Mouse (Mus musculus): ENCODE data around the gene Stambp.

The Stambp gene

GRCm38 (mm10) chr6:83501524-83502310 is 70.8 kb downstream of the Stambp start:
- DNase-seq, result no peak

DNA sequence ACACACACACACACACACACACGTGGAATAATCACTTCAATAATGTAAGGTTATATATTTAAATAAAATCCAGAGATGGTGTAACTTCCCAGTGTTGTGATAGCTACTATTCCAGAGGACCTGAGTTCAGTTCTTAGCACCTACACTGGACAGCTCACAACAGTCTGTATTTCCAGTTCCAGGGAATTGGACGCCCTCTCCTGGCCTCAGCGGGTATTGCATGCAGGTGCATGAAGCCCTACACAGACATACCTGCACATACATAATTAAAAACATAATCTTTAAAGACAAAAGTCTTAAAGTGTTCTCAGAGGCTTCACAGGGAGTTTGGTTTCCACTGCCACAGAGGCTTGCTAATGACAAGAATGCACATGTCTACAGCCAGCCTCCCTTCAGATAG is 72.1 kb downstream of the Stambp start:
- no peak for DNase-seq

DNA sequence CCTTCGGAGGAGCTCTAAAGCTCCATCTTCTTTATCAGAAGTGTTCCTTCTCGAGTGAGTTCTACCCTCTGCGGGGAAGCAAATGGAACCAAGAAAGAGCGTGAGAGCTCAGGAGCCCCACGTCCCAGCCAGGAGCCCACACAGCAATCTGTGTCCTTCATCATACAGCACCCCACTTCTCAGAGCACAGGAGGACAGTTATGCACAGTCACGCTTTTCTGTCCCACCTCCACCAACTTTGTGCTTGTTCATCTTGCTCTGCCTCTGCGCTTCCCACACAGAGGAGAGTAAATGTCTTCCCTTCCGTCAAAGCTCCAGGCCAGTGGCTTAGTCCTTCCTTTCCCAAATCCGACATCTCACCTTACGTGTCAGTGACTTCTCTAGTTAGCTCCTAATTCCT is 73.5 kb downstream of the Stambp start:
- no peak for DNase-seq

DNA sequence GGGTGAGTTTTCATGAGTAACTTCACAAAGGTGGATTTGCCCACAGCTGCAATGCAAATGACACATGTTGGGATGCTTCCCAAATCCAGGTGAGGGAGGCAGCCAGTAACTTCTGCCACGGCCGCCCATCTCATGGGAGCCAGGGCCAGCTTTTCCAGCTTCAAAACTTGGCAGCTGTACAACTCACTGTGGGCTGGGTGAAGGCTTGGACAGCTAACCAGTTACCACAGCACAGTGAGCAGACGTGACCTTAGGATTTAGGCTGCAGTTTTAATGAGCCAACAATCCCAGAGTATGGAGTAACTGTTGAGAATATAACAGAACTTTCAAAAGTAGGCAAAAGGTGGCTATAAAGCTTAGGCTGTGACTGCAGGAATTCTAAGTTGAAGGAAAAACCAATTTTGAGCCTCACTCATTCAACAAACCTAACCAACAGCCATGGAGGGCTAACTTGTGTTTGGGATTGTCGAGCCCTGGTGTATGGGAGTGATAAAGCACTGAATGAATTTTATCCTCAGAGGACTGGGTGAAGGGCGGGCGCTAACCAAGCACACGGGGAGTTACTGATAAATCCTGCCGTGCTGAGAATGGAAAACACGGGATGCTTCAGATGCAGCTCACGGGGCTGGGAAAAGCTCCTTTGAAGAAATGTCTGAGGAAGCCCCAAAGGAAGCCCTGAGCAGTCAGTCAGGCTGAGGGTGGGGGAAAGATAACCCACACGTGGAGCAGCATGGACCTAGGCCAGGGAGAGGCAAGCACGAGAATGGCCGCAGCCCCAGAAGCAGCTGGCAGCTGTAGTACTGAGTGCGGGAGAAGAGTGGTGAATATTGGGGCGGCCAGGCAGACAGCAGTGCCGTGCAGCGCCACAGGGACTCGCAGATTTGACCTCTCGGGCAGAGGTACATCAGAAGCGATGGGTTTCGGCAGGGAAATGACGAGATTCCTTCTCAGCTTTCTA is 75.5 kb downstream of the Stambp start:
- no peak for DNase-seq

DNA sequence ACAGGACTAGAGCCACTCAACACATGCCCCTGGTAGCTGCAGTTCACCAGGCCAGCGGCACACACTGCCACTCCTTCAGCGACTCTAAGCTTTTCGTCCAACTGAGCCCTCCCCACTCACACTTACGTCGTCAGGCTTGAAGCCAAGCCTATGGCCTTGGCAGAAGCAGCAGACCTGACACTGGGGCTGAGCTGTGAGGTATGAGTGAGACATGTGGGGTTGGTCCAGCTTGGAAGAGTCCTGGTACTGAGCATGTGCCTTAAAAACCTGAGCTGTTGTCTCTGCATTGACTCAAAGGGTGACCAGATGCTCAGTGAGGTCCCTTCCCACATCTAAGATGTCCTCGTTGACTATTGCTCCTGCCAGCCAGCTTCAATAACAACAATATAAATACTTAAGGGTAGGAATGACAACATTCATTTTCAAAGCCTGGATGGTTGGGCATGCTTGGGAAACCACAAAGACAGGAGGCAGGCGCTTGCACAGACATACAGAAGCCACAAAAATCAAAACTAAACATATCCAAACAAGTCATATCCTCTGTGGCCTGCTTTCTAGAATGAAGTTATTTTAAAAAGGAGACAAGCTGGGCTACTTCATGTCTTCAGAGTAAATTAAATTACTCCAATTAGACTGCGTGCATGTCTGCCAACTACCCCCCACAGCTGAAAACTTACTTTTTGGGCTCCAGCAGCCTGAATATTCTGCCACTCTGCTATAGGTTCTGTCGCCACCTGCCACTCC is 76.3 kb downstream of the Stambp start:
- DNase-seq, result no peak
